Mouse (Mus musculus) cerebellum, adult 2 months (tissue): ENCODE measurements around the gene Hpse2.

Experiments used
- CTCF ChIP-seq: fragments of 200-500 bp; IDR thresholded peaks from 2 replicates; pipeline ENCODE4 v1.5.1; 2011; ENCODE audit warnings: low read depth, mild to moderate bottlenecking, control low read depth, low read length, moderate library complexity, borderline replicate concordance; ENCODE audit not compliant: insufficient read depth
- POLR2A ChIP-seq: fragments of 200-500 bp; IDR thresholded peaks from 2 replicates; pipeline ENCODE4 v1.6.1; 2011; ENCODE audit warnings: low read length, control low read depth, borderline replicate concordance; ENCODE audit not compliant: insufficient read depth

GRCm38 (mm10) chr19:43311125-43311524 lies 77.0 kb downstream of the Hpse2 start:
- TF ChIP-seq POLR2A, result no peak
- peak; percentile 29; the same call in 1 of the 2 replicates for TF ChIP-seq CTCF
